In the genomic region with DNA sequence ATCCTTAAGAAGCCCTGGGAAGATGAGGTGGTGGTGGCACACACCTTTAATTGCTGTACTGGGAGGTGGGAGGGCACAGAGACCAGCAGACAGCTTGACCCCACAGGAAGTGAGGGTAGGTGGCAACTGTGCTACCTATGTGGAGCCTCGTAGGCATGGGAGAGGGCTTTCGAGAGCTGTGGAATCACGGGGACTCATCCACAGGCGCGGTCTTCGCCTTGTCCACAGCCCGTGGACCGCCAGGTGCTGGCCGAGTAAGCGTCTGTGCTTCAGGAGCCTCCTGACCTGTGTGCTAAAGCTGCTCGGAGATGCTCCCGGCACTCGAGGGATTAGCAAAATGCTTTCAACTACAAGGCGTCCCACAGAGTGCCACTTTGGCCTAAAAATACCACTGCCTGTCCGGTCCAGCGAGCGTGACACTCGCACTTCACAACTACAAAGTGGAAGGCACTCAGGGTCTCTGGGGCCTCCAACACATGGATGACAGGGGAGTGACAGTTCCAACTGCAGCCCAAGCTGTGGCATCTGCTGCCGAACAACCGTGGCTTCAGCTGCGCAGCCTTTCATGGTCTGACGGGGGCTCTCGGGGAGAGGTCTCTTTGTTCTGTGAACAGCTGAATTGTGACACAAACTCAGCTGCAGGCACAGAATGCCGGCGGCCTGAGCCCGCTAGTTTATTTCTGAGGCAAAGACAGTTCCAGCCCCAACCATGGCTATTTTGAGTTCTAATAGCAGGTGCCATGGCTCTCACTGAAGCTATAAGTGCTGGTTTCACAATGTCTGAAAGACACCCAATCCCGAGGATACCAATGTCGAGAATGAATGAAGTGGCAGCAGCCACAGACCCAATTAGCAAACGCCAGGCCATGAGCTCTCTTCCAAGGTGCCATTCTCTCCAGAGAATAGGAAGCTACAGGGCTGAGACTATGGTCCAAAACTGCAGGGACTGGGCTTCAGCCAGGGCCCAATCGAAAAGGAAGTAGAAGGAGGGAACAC, we compare ENCODE assay signal across 8 mouse cellular contexts. TPM values are rescaled to one million over a fixed set of nuclear protein-coding genes. Genes with fewer than 3 reads are reported as not detected.
DNase-seq lines count a peak whose midpoint lies in the region; ATAC-seq and TF ChIP-seq lines count a peak whose summit lies in the region.

No protein-coding gene starts in this region.

- WGBS in forebrain, embryonic 13.5 days, result 18% methylated on average over 30 of the region's 30 CpGs
- 24% methylated on average over 30 of the region's 30 CpGs for WGBS in hindbrain, embryonic 16.5 days
- WGBS in neural tube, embryonic 15.5 days, result 34% methylated on average over 30 of the region's 30 CpGs
- 82% methylated on average over 30 of the region's 30 CpGs for WGBS in stomach, postnatal 0 days

- H3K36me3 ChIP-seq in forebrain, embryonic 13.5 days (ENCODE audit: poor library complexity, severe bottlenecking), result peaks cover 19% of the 10 kb centered on the region
- H3K36me3 ChIP-seq in hindbrain, embryonic 16.5 days (ENCODE audit: control insufficient read depth, insufficient read depth, low read length), result no peaks in the 10 kb centered on the region
- H3K36me3 ChIP-seq in neural tube, embryonic 15.5 days, result no peaks in the 10 kb centered on the region
- peaks cover 3% of the 10 kb centered on the region; the same call in 1 of the 2 replicates for H3K36me3 ChIP-seq in stomach, postnatal 0 days (ENCODE audit: control insufficient read depth, insufficient read depth, low read length)

- no peak for TF ChIP-seq CTCF in left cerebral cortex, adult 2 months (IDR thresholded peaks at IDR 0.05)
- no peak for TF ChIP-seq CTCF in stomach, postnatal 0 days (IDR thresholded peaks at IDR 0.05; ENCODE audit: low read depth)

- peak overlapping the region; percentile 80 for H3K27ac ChIP-seq in left cerebral cortex, adult 2 months
- H3K27ac ChIP-seq in forebrain, embryonic 13.5 days, result peak overlapping the region; percentile 89
- peak overlapping the region; percentile 55 for H3K27ac ChIP-seq in hindbrain, embryonic 16.5 days (ENCODE audit: low read depth, low read length)
- peak overlapping the region; percentile 18; the same call in 1 of the 2 replicates for H3K27ac ChIP-seq in neural tube, embryonic 15.5 days (replicated peaks)
- no peak overlapping the region for H3K27ac ChIP-seq in stomach, postnatal 0 days (replicated peaks)

- H3K27me3 ChIP-seq in forebrain, embryonic 13.5 days, result no peaks in the 10 kb centered on the region
- no peaks in the 10 kb centered on the region for H3K27me3 ChIP-seq in hindbrain, embryonic 16.5 days (replicated peaks; ENCODE audit: control insufficient read depth, insufficient read depth, low read length)
- H3K27me3 ChIP-seq in neural tube, embryonic 15.5 days (replicated peaks), result no peaks in the 10 kb centered on the region
- no peaks in the 10 kb centered on the region for H3K27me3 ChIP-seq in stomach, postnatal 0 days (ENCODE audit: control insufficient read depth, insufficient read depth, low read length)

- TF ChIP-seq EP300 in stomach, postnatal 0 days (optimal IDR thresholded peaks at IDR 0.05), result no peak

- peaks cover 36% of the 10 kb centered on the region for H3K4me1 ChIP-seq in forebrain, embryonic 13.5 days
- peaks cover 16% of the 10 kb centered on the region for H3K4me1 ChIP-seq in hindbrain, embryonic 16.5 days (ENCODE audit: control insufficient read depth, insufficient read depth, low read depth, low read length)
- peaks cover 17% of the 10 kb centered on the region for H3K4me1 ChIP-seq in neural tube, embryonic 15.5 days
- H3K4me1 ChIP-seq in stomach, postnatal 0 days (replicated peaks; ENCODE audit: control insufficient read depth, insufficient read depth), result no peaks in the 10 kb centered on the region

- no peaks in the 10 kb centered on the region for H3K9me3 ChIP-seq in forebrain, embryonic 13.5 days (replicated peaks)
- no peaks in the 10 kb centered on the region for H3K9me3 ChIP-seq in hindbrain, embryonic 16.5 days (ENCODE audit: control insufficient read depth, low read length)
- no peaks in the 10 kb centered on the region for H3K9me3 ChIP-seq in neural tube, embryonic 15.5 days (replicated peaks)
- no peaks in the 10 kb centered on the region for H3K9me3 ChIP-seq in stomach, postnatal 0 days (ENCODE audit: control insufficient read depth, low read length)

- H3K9ac ChIP-seq in forebrain, embryonic 13.5 days, result peak overlapping the region; percentile 53
- peak overlapping the region; percentile 13; the same call in 1 of the 2 replicates for H3K9ac ChIP-seq in hindbrain, embryonic 16.5 days (ENCODE audit: low read depth, low read length)
- H3K9ac ChIP-seq in neural tube, embryonic 15.5 days (replicated peaks), result no peak overlapping the region
- no peak overlapping the region for H3K9ac ChIP-seq in stomach, postnatal 0 days (ENCODE audit: low read length)

- no peak for DNase-seq in left cerebral cortex, adult 2 months (ENCODE audit: extremely low spot score in 1 of 2, low spot score in 2 of 2)
- no peak for DNase-seq in left cerebral cortex, adult 9 months (ENCODE audit: low spot score in 2 of 2)
- no peak for DNase-seq in urinary bladder, postnatal 25 days (ENCODE audit: low spot score)
- no peak for DNase-seq in stomach, postnatal 0 days (ENCODE audit: low spot score)

- H3K4me2 ChIP-seq in forebrain, embryonic 13.5 days, result peak overlapping the region; percentile 30
- H3K4me2 ChIP-seq in hindbrain, embryonic 16.5 days (ENCODE audit: low read length), result no peak overlapping the region
- H3K4me2 ChIP-seq in neural tube, embryonic 15.5 days, result no peak overlapping the region
- no peak overlapping the region for H3K4me2 ChIP-seq in stomach, postnatal 0 days (replicated peaks; ENCODE audit: low read depth)

- peak; percentile 92 for ATAC-seq in forebrain, embryonic 13.5 days
- ATAC-seq in hindbrain, embryonic 16.5 days, result peak; percentile 76
- 0 out of 2 replicates have a peak, but pooled peaks have one; percentile 45 for ATAC-seq in neural tube, embryonic 15.5 days (ENCODE audit: low FRiP score)
- ATAC-seq in megakaryocyte, adult 5-6 weeks (ENCODE audit: poor library complexity, severe bottlenecking), result no peak
- no peak for ATAC-seq in stomach, postnatal 0 days (ENCODE audit: low FRiP score, low TSS enrichment)

- intact Hi-C loops in left cerebral cortex, adult 2 months (cut with DNase I), result no loop called here

- H3K4me3 ChIP-seq in left cerebral cortex, adult 2 months, result no peak overlapping the region
- H3K4me3 ChIP-seq in forebrain, embryonic 13.5 days, result no peak overlapping the region
- no peak overlapping the region for H3K4me3 ChIP-seq in hindbrain, embryonic 16.5 days (ENCODE audit: low read length)
- no peak overlapping the region for H3K4me3 ChIP-seq in neural tube, embryonic 15.5 days (replicated peaks)
- H3K4me3 ChIP-seq in stomach, postnatal 0 days (ENCODE audit: low read depth, low read length), result no peak overlapping the region

RNA-seq across cellular contexts. Expression of gene Mad1l1, which starts 57.3 kb away (rescaled TPM):
- total RNA-seq in left cerebral cortex, adult 2 months (2021), result 10 to 100 TPM; 14.1 to 17.6 TPM
- polyA plus RNA-seq in forebrain, embryonic 13.5 days (2015; fragmentation: Nextera tagmentation; extraction: Ambion mirVana), result 43.1 and 44.5 TPM in 2 replicates
- 32.2 and 32.5 TPM in 2 replicates for polyA plus RNA-seq in hindbrain, embryonic 16.5 days (2015; fragmentation: Nextera tagmentation; extraction: Ambion mirVana)
- 29.6 and 34.3 TPM in 2 replicates for polyA plus RNA-seq in neural tube, embryonic 15.5 days (2015; fragmentation: Nextera tagmentation; extraction: Ambion mirVana)
- 7.4 and 11.6 TPM in 2 replicates for total RNA-seq in megakaryocyte, adult 5-6 weeks (2015)
- total RNA-seq in megakaryocyte, adult 5-6 weeks (2017), result 45.0 and 46.6 TPM in 2 replicates
- 14.2 and 15.3 TPM in 2 replicates for polyA plus RNA-seq in stomach, postnatal 0 days (2015; fragmentation: Nextera tagmentation; extraction: Ambion mirVana)

RNA-seq across cellular contexts. Expression of gene Nudt1, which starts 57.4 kb away (rescaled TPM):
- total RNA-seq in left cerebral cortex, adult 2 months (2021), result 1 to 10 TPM; 4.6 to 6.8 TPM
- polyA plus RNA-seq in forebrain, embryonic 13.5 days (2015; fragmentation: Nextera tagmentation; extraction: Ambion mirVana), result 35.7 and 37.8 TPM in 2 replicates
- 21.5 and 27.0 TPM in 2 replicates for polyA plus RNA-seq in hindbrain, embryonic 16.5 days (2015; fragmentation: Nextera tagmentation; extraction: Ambion mirVana)
- 29.3 and 35.7 TPM in 2 replicates for polyA plus RNA-seq in neural tube, embryonic 15.5 days (2015; fragmentation: Nextera tagmentation; extraction: Ambion mirVana)
- 17.5 and 19.9 TPM in 2 replicates for total RNA-seq in megakaryocyte, adult 5-6 weeks (2015)
- 11.6 and 18.4 TPM in 2 replicates for total RNA-seq in megakaryocyte, adult 5-6 weeks (2017)
- polyA plus RNA-seq in stomach, postnatal 0 days (2015; fragmentation: Nextera tagmentation; extraction: Ambion mirVana), result 24.8 and 25.3 TPM in 2 replicates

Comparison
In these comparisons a context has a peak if more than half of its experiments do, and no peak if none do; other contexts are left out.
1. ATAC-seq: peak in forebrain, embryonic 13.5 days (single experiment), hindbrain, embryonic 16.5 days (single experiment) and neural tube, embryonic 15.5 days (single experiment); none in megakaryocyte, adult 5-6 weeks (single experiment) and stomach, postnatal 0 days (single experiment).
2. H3K9ac ChIP-seq: peak in forebrain, embryonic 13.5 days (single experiment) and hindbrain, embryonic 16.5 days (single experiment); none in neural tube, embryonic 15.5 days (single experiment) and stomach, postnatal 0 days (single experiment).